Mouse (Mus musculus) layer of hippocampus, adult 11-12 months (tissue): ENCODE measurements around the gene Szt2.

Source experiments
- DNase-seq: peaks from one replicate; pipeline ENCODE4 v3.0.0; 2022; ENCODE audit warnings: low spot score

Szt2 gene

GRCm38 (mm10) chr4:118409142-118409900, at the start of gene Szt2, which contains the start of gene Med8:
Szt2 (minus strand) TSS chr4:118409273.
Med8 (plus strand) TSS chr4:118409337.
- peak; percentile 91 for DNase-seq

- no peak for DNase-seq
Measured at GRCm38 (mm10) chr4:118457345-118457975, 48.4 kb upstream of the Szt2 start, which contains the start of gene Mpl. Mpl (minus strand) TSS chr4:118457513.

- no peak for DNase-seq
Measured at GRCm38 (mm10) chr4:118446415-118447153, 37.5 kb upstream of the Szt2 start.

- DNase-seq, result peak; percentile 39
Measured at GRCm38 (mm10) chr4:118445781-118446414, 36.8 kb upstream of the Szt2 start.

GRCm38 (mm10) chr4:118445088-118445487, 36.0 kb upstream of the Szt2 start:
- no peak for DNase-seq

- DNase-seq, result no peak
Measured at GRCm38 (mm10) chr4:118437829-118438253, 28.8 kb upstream of the Szt2 start.

GRCm38 (mm10) chr4:118436820-118437603, 27.9 kb upstream of the Szt2 start, which contains the start of gene Cdc20:
Cdc20 (minus strand) TSS chr4:118437352.
- DNase-seq, result peak; percentile 91

GRCm38 (mm10) chr4:118432332-118432731, 23.3 kb upstream of the Szt2 start:
- no peak for DNase-seq

GRCm38 (mm10) chr4:118429215-118429895, 20.3 kb upstream of the Szt2 start:
- DNase-seq, result no peak

GRCm38 (mm10) chr4:118428531-118429214, 19.6 kb upstream of the Szt2 start:
- DNase-seq, result no peak

GRCm38 (mm10) chr4:118427768-118428451, 18.8 kb upstream of the Szt2 start, which contains the start of gene Elovl1:
Elovl1 (plus strand) TSS chr4:118428093.
- peak; percentile 81 for DNase-seq

GRCm38 (mm10) chr4:118427415-118427767, 18.3 kb upstream of the Szt2 start:
- DNase-seq, result no peak

GRCm38 (mm10) chr4:118425374-118425773, 16.3 kb upstream of the Szt2 start:
- DNase-seq, result no peak

- DNase-seq, result no peak
Measured at GRCm38 (mm10) chr4:118424541-118425160, 15.6 kb upstream of the Szt2 start.

- no peak for DNase-seq
Measured at GRCm38 (mm10) chr4:118421384-118421783, 12.3 kb upstream of the Szt2 start.

GRCm38 (mm10) chr4:118417112-118417797, 8.2 kb upstream of the Szt2 start:
- peak; percentile 34 for DNase-seq

- no peak for DNase-seq
Measured at GRCm38 (mm10) chr4:118416329-118416728, 7.3 kb upstream of the Szt2 start.

GRCm38 (mm10) chr4:118415779-118416178, 6.7 kb upstream of the Szt2 start:
- peak; percentile 27 for DNase-seq
